Mouse (Mus musculus): ENCODE measurements around the gene Cstb. TPM values are rescaled to one million over a fixed set of nuclear protein-coding genes. Genes with fewer than 3 reads are reported as not detected.
A peak's percentile ranks its signal among the peaks of the same experiment; 100 is the strongest.

The Cstb gene
- polyA plus RNA-seq, 1 experiment: 20.4 TPM

DNA sequence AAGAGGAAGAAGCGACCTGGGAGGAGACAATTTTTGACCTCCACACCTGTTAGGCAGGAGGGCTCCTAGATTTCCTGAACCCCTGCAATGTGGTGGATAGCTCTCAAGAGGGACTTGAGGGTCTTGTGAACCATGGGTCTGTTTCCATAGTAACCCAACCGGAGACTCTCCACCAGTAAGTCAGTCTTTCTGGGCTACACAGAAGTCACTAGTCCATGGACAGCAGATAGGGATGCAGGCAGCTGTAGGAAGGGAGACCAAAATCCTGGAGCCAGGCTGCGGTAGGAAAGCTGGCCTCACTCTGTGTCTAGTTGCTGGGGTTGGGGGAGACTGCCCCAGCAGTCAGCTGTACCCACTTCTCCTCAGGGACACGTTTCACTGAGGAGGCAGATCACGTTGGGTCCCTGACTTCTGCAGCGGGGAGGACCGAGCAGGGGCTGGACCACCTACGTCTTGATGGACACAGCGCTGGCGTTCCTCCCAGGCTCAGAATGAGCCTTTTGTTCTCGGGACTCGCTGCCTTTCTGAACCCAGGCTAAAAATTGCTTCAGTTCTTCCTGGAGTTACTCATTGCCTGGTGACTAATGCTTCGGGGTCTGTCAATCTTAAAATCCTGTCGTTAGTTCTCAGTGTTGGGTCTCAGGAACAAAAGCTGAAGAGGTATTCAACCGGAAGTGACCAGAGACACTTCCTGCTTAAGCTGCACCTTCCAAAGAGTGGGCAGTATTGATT, 45.3 kb downstream of the Cstb start:
- Histone ChIP-seq H3K36me3 (ENCODE audit: control insufficient read depth, insufficient read depth, low read length) (no peaks in the 10 kb centered on the region), H3K27me3 (ENCODE audit: control insufficient read depth, insufficient read depth, low read length) (no peaks in the 10 kb centered on the region), H3K4me3 (ENCODE audit: extremely low read depth, insufficient read depth, insufficient read length) (no peak overlapping the region), H3K4me1 (ENCODE audit: control insufficient read depth, insufficient read depth, insufficient read length) (no peaks in the 10 kb centered on the region; the same call in 1 of the 2 replicates), H3K27ac (ENCODE audit: insufficient read depth, low read length) (no peak overlapping the region)
- DNase-seq (ENCODE audit: low read depth in 1 of 2, low spot score in 2 of 2): no peak
- 53% methylated on average over 15 of the region's 15 CpGs for WGBS
- no peak for TF ChIP-seq POLR2A (IDR thresholded peaks at IDR 0.05; ENCODE audit: low read depth, low read length)
- TF ChIP-seq CTCF (IDR thresholded peaks at IDR 0.05; ENCODE audit: extremely low read depth, insufficient read depth, insufficient read length, insufficient replicate concordance): no peak

- TF ChIP-seq POLR2A (IDR thresholded peaks at IDR 0.05; ENCODE audit: low read depth, low read length): no peak
- no peak for TF ChIP-seq CTCF (IDR thresholded peaks at IDR 0.05; ENCODE audit: extremely low read depth, insufficient read depth, insufficient read length, insufficient replicate concordance)
- DNase-seq (ENCODE audit: low read depth in 1 of 2, low spot score in 2 of 2): no peak
- whole genome bisulfite sequencing: 94% methylated on average over 3 of the region's 3 CpGs
- Histone ChIP-seq H3K36me3 (ENCODE audit: control insufficient read depth, insufficient read depth, low read length) (no peaks in the 10 kb centered on the region), H3K4me3 (ENCODE audit: extremely low read depth, insufficient read depth, insufficient read length) (no peak overlapping the region), H3K27me3 (ENCODE audit: control insufficient read depth, insufficient read depth, low read length) (no peaks in the 10 kb centered on the region), H3K27ac (ENCODE audit: insufficient read depth, low read length) (no peak overlapping the region), H3K4me1 (ENCODE audit: control insufficient read depth, insufficient read depth, insufficient read length) (peaks cover 4% of the 10 kb centered on the region; the same call in 1 of the 2 replicates)
These were observed 46.6 kb downstream of the Cstb start for GRCm38 (mm10) chr10:78472046-78472445.

DNA sequence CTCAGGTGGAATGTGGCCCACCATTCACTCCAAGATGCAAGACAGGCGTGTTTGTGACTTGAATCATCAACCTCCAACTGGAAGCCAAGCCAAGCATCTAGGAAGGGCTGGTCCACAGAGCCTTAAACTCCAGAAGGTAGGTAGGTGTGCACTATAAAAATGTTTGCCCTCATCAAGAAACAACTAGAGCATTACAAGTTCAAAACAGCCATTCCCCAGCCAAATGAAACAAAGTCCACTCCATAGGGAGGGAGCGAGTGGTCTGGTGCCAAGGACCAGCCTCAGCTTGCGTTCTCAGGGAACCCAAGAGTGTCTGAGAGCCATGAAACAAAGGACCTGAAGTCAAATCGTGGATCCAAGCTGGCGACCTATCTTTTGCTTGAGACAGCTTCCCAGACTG, 48.0 kb downstream of the Cstb start:
- no peaks in the 10 kb centered on the region for H3K27me3 ChIP-seq (ENCODE audit: control insufficient read depth, insufficient read depth, low read length)
- H3K4me3 ChIP-seq (ENCODE audit: extremely low read depth, insufficient read depth, insufficient read length): no peak overlapping the region
- 81% methylated on average over 5 of the region's 5 CpGs for WGBS
- H3K27ac ChIP-seq (ENCODE audit: insufficient read depth, low read length): no peak overlapping the region
- DNase-seq (ENCODE audit: low read depth in 1 of 2, low spot score in 2 of 2): no peak
- H3K36me3 ChIP-seq (ENCODE audit: control insufficient read depth, insufficient read depth, low read length): no peaks in the 10 kb centered on the region
- no peak for TF ChIP-seq CTCF (IDR thresholded peaks at IDR 0.05; ENCODE audit: extremely low read depth, insufficient read depth, insufficient read length, insufficient replicate concordance)
- no peak for TF ChIP-seq POLR2A (IDR thresholded peaks at IDR 0.05; ENCODE audit: low read depth, low read length)
- H3K4me1 ChIP-seq (ENCODE audit: control insufficient read depth, insufficient read depth, insufficient read length): peaks cover 11% of the 10 kb centered on the region; the same call in 1 of the 2 replicates

DNA sequence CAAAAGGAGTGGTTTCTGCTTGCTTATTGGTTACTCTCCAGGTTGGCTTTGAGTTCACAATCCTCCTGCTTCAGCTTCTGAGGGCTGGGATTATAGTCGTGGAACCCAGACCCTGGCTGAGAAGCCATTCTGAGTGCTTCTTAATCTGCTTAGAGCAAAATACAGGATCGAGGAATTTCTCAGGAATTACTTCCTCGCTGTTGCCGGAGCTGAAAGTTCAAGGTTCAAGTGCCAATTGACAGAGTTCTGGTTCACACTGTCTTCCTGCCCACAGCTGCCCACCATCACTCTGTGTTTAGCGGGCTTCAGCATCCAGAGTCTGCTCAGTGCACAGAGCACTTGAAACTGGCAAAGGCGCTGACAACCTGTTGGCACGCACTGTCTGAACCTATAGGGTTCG, 49.3 kb downstream of the Cstb start:
- H3K27ac ChIP-seq (ENCODE audit: insufficient read depth, low read length): no peak overlapping the region
- TF ChIP-seq POLR2A (IDR thresholded peaks at IDR 0.05; ENCODE audit: low read depth, low read length) (no peak), CTCF (IDR thresholded peaks at IDR 0.05; ENCODE audit: extremely low read depth, insufficient read depth, insufficient read length, insufficient replicate concordance) (no peak)
- peaks cover 11% of the 10 kb centered on the region; the same call in 1 of the 2 replicates for H3K4me1 ChIP-seq (ENCODE audit: control insufficient read depth, insufficient read depth, insufficient read length)
- WGBS: 85% methylated on average over 8 of the region's 8 CpGs
- no peaks in the 10 kb centered on the region for H3K36me3 ChIP-seq (ENCODE audit: control insufficient read depth, insufficient read depth, low read length)
- no peaks in the 10 kb centered on the region for H3K27me3 ChIP-seq (ENCODE audit: control insufficient read depth, insufficient read depth, low read length)
- H3K4me3 ChIP-seq (ENCODE audit: extremely low read depth, insufficient read depth, insufficient read length): no peak overlapping the region
- no peak for DNase-seq (ENCODE audit: low read depth in 1 of 2, low spot score in 2 of 2)

DNA sequence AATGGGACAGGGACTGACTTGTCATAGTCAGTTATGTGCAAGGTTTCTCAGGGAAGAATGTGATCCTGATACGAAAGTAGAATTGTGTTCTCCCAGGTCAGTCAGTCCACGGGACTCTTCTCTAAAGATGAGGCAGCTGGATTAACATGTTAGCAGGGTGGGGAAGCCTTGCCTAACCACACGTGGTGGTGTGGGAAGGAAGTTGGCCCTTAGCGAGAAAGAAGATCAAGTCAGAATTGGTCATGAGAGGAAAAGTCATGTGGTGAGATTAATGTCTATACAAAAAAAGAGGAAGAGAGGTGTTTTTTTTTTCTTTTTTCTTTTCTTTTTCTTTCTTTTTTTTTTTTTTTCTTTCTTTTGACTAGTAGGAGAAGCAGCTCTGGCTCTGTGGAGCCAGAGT, 51.4 kb downstream of the Cstb start:
- Histone ChIP-seq H3K4me1 (ENCODE audit: control insufficient read depth, insufficient read depth, insufficient read length) (peaks cover 13% of the 10 kb centered on the region; the same call in 1 of the 2 replicates), H3K27me3 (ENCODE audit: control insufficient read depth, insufficient read depth, low read length) (no peaks in the 10 kb centered on the region), H3K27ac (ENCODE audit: insufficient read depth, low read length) (no peak overlapping the region), H3K36me3 (ENCODE audit: control insufficient read depth, insufficient read depth, low read length) (no peaks in the 10 kb centered on the region), H3K4me3 (ENCODE audit: extremely low read depth, insufficient read depth, insufficient read length) (no peak overlapping the region)
- TF ChIP-seq CTCF (IDR thresholded peaks at IDR 0.05; ENCODE audit: extremely low read depth, insufficient read depth, insufficient read length, insufficient replicate concordance) (no peak), POLR2A (IDR thresholded peaks at IDR 0.05; ENCODE audit: low read depth, low read length) (no peak)
- WGBS: 8% methylated on average over 4 of the region's 4 CpGs
- DNase-seq (ENCODE audit: low read depth in 1 of 2, low spot score in 2 of 2): peak in 1 of 2 experiments; percentile 55

Other genes starting within 250 kb of the Cstb start
- gene Pwp2, start 240.5 kb upstream of the Cstb start, polyA plus RNA-seq (2012; rRNA removed): 11.2 and 11.7 TPM in 2 replicates
- 41.8 and 45.9 TPM in 2 replicates for gene Trappc10, start 181.0 kb upstream of the Cstb start, polyA plus RNA-seq (2012; rRNA removed)
- gene Agpat3, start 73.2 kb upstream of the Cstb start, polyA plus RNA-seq (2012; rRNA removed): 177 and 205 TPM in 2 replicates
- gene Rrp1, start 12.6 kb upstream of the Cstb start, polyA plus RNA-seq (2012; rRNA removed): 60.2 and 62.0 TPM in 2 replicates
- gene Pdxk, start 39.3 kb downstream of the Cstb start, polyA plus RNA-seq (2012; rRNA removed): 13.6 and 15.2 TPM in 2 replicates
- gene Olfr1358, start 91.8 kb downstream of the Cstb start, polyA plus RNA-seq (2012; rRNA removed): not detected in 2 replicates
- 33.5 and 36.8 TPM in 2 replicates for gene Ilvbl, start 148.7 kb downstream of the Cstb start, polyA plus RNA-seq (2012; rRNA removed)
- 9.3 and 12.7 TPM in 2 replicates for gene Syde1, start 166.3 kb downstream of the Cstb start, polyA plus RNA-seq (2012; rRNA removed)
- gene Olfr1357, start 192.4 kb downstream of the Cstb start, polyA plus RNA-seq (2012; rRNA removed): not detected in 2 replicates